Mouse (Mus musculus): ENCODE data around the gene Dact3. TPM values are rescaled to one million over a fixed set of nuclear protein-coding genes. Genes with fewer than 3 reads are reported as not detected.

Dact3 gene
- polyA plus RNA-seq, 1 experiment from 2014 or later, result 5.1 TPM

GRCm38 (mm10) chr7:16919395-16920149, 44.5 kb downstream of the Dact3 start:
- H3K4me2 ChIP-seq (replicated peaks; ENCODE audit: low read depth, low read length), result no peak overlapping the region; the same call in 1 of the 2 replicates
- no peaks in the 10 kb centered on the region for H3K27me3 ChIP-seq (ENCODE audit: control insufficient read depth, insufficient read depth, low read length)
- no peaks in the 10 kb centered on the region for H3K9me3 ChIP-seq (ENCODE audit: control insufficient read depth, low read length)
- WGBS, result 78% methylated on average over 13 of the region's 13 CpGs
- no peak overlapping the region for H3K9ac ChIP-seq (ENCODE audit: low read depth, low read length)
- H3K4me1 ChIP-seq (ENCODE audit: control insufficient read depth, insufficient read depth, low read length), result peaks cover 38% of the 10 kb centered on the region
- peaks cover 56% of the 10 kb centered on the region for H3K36me3 ChIP-seq (ENCODE audit: control insufficient read depth, insufficient read depth, low read length)
- ATAC-seq (ENCODE audit: low FRiP score, low TSS enrichment), result no peak
- H3K4me3 ChIP-seq (ENCODE audit: low read length), result no peak overlapping the region
- no peak overlapping the region for H3K27ac ChIP-seq (ENCODE audit: low read depth, low read length)

- Histone ChIP-seq H3K36me3 (ENCODE audit: control insufficient read depth, insufficient read depth, low read length) (peaks cover 50% of the 10 kb centered on the region), H3K9me3 (ENCODE audit: control insufficient read depth, low read length) (no peaks in the 10 kb centered on the region), H3K4me3 (ENCODE audit: low read length) (no peak overlapping the region), H3K27ac (ENCODE audit: low read depth, low read length) (no peak overlapping the region), H3K4me2 (replicated peaks; ENCODE audit: low read depth, low read length) (no peak overlapping the region; the same call in 1 of the 2 replicates), H3K9ac (ENCODE audit: low read depth, low read length) (no peak overlapping the region), H3K27me3 (ENCODE audit: control insufficient read depth, insufficient read depth, low read length) (no peaks in the 10 kb centered on the region), H3K4me1 (ENCODE audit: control insufficient read depth, insufficient read depth, low read length) (peaks cover 38% of the 10 kb centered on the region)
- ATAC-seq (ENCODE audit: low FRiP score, low TSS enrichment), result no peak
- 77% methylated on average over 7 of the region's 7 CpGs for WGBS
Measured at GRCm38 (mm10) chr7:16920150-16920579, 45.0 kb downstream of the Dact3 start.

- peaks cover 41% of the 10 kb centered on the region for H3K36me3 ChIP-seq (ENCODE audit: control insufficient read depth, insufficient read depth, low read length)
- ATAC-seq (ENCODE audit: low FRiP score, low TSS enrichment), result no peak
- H3K9ac ChIP-seq (ENCODE audit: low read depth, low read length), result peak overlapping the region; percentile 96
- peak overlapping the region; percentile 76; the same call in 1 of the 2 replicates for H3K27ac ChIP-seq (ENCODE audit: low read depth, low read length)
- peaks cover 38% of the 10 kb centered on the region for H3K4me1 ChIP-seq (ENCODE audit: control insufficient read depth, insufficient read depth, low read length)
- peak overlapping the region; percentile 97 for H3K4me3 ChIP-seq (ENCODE audit: low read length)
- WGBS, result 32% methylated on average over 21 of the region's 21 CpGs
- peak overlapping the region; percentile 75 for H3K4me2 ChIP-seq (replicated peaks; ENCODE audit: low read depth, low read length)
- no peaks in the 10 kb centered on the region for H3K9me3 ChIP-seq (ENCODE audit: control insufficient read depth, low read length)
- no peaks in the 10 kb centered on the region for H3K27me3 ChIP-seq (ENCODE audit: control insufficient read depth, insufficient read depth, low read length)
Measured at GRCm38 (mm10) chr7:16920818-16921791, 46.0 kb downstream of the Dact3 start.

- Histone ChIP-seq H3K4me3 (ENCODE audit: low read length) (peak overlapping the region; percentile 97), H3K27ac (ENCODE audit: low read depth, low read length) (peak overlapping the region; percentile 76; the same call in 1 of the 2 replicates), H3K4me2 (replicated peaks; ENCODE audit: low read depth, low read length) (peak overlapping the region; percentile 75), H3K9me3 (ENCODE audit: control insufficient read depth, low read length) (no peaks in the 10 kb centered on the region), H3K36me3 (ENCODE audit: control insufficient read depth, insufficient read depth, low read length) (peaks cover 33% of the 10 kb centered on the region), H3K4me1 (ENCODE audit: control insufficient read depth, insufficient read depth, low read length) (peaks cover 38% of the 10 kb centered on the region), H3K27me3 (ENCODE audit: control insufficient read depth, insufficient read depth, low read length) (no peaks in the 10 kb centered on the region), H3K9ac (ENCODE audit: low read depth, low read length) (peak overlapping the region; percentile 96)
- WGBS, result 36% methylated on average over 6 of the region's 6 CpGs
- no peak for ATAC-seq (ENCODE audit: low FRiP score, low TSS enrichment)
Measured at GRCm38 (mm10) chr7:16921881-16922335, 46.8 kb downstream of the Dact3 start.

GRCm38 (mm10) chr7:16922360-16922973, 47.4 kb downstream of the Dact3 start:
- peak overlapping the region; percentile 75 for H3K4me2 ChIP-seq (replicated peaks; ENCODE audit: low read depth, low read length)
- H3K27ac ChIP-seq (ENCODE audit: low read depth, low read length), result peak overlapping the region; percentile 38; the same call in 1 of the 2 replicates
- ATAC-seq (ENCODE audit: low FRiP score, low TSS enrichment), result no peak
- peak overlapping the region; percentile 97 for H3K4me3 ChIP-seq (ENCODE audit: low read length)
- peak overlapping the region; percentile 96 for H3K9ac ChIP-seq (ENCODE audit: low read depth, low read length)
- 54% methylated on average over 10 of the region's 10 CpGs for WGBS
- H3K4me1 ChIP-seq (ENCODE audit: control insufficient read depth, insufficient read depth, low read length), result peaks cover 38% of the 10 kb centered on the region
- H3K9me3 ChIP-seq (ENCODE audit: control insufficient read depth, low read length), result no peaks in the 10 kb centered on the region
- no peaks in the 10 kb centered on the region for H3K27me3 ChIP-seq (ENCODE audit: control insufficient read depth, insufficient read depth, low read length)
- H3K36me3 ChIP-seq (ENCODE audit: control insufficient read depth, insufficient read depth, low read length), result peaks cover 27% of the 10 kb centered on the region

GRCm38 (mm10) chr7:16923283-16924036, 48.3 kb downstream of the Dact3 start:
- Histone ChIP-seq H3K9me3 (ENCODE audit: control insufficient read depth, low read length) (no peaks in the 10 kb centered on the region), H3K27me3 (ENCODE audit: control insufficient read depth, insufficient read depth, low read length) (no peaks in the 10 kb centered on the region), H3K4me2 (replicated peaks; ENCODE audit: low read depth, low read length) (peak overlapping the region; percentile 75), H3K27ac (ENCODE audit: low read depth, low read length) (peak overlapping the region; percentile 95), H3K36me3 (ENCODE audit: control insufficient read depth, insufficient read depth, low read length) (peaks cover 17% of the 10 kb centered on the region), H3K4me1 (ENCODE audit: control insufficient read depth, insufficient read depth, low read length) (peaks cover 34% of the 10 kb centered on the region), H3K9ac (ENCODE audit: low read depth, low read length) (peak overlapping the region; percentile 96), H3K4me3 (ENCODE audit: low read length) (peak overlapping the region; percentile 97)
- no peak for ATAC-seq (ENCODE audit: low FRiP score, low TSS enrichment)
- under 1% methylated on average over 52 of the region's 57 CpGs for WGBS

DNA sequence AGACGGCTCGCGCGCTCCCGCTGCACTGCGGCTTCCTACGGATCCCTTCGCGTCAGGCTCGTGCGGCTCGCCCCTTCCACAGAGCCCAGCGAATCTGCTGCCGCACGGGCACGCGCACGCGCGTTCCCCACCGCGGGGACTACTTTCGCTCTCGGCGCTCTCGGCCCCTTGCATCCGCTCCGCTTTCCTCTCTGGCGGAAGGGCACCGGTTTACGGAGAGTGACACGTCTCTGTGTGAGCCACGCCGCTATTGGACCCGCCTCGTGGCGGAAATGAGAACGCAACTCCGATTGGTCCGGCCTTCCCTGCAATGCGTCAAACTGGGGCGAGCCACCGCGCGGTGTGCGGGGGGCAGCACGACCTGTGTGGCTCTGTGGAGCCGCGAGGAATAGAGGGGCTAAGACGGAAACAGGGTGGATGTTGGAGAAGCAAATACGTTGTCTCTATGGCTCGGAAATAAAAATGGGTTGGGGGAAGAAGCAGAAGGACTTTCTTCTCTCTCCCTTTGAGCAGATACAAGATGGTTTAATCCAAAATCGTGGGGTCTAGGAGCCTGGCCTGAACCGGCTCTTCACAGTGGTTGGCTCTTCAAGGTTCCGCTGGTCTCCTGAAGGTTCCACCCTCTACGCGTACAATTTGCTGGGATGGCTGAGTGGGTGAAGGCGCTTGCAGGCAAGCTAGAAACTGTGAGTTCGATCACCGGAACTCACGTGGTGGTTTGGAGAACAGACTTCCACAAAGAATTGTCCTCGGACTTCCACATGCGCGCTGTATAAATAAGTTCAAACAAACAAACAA, 49.1 kb downstream of the Dact3 start, which contains the start of gene Calm3:
Gene Calm3 (minus strand): TSS at position 78 of the 798 bp plus-strand sequence.
- H3K4me1 ChIP-seq (ENCODE audit: control insufficient read depth, insufficient read depth, low read length), result peaks cover 34% of the 10 kb centered on the region
- H3K9ac ChIP-seq (ENCODE audit: low read depth, low read length), result peak within 1 kb of the TSS; percentile 96
- 2% methylated on average over 64 of the region's 64 CpGs for WGBS
- H3K4me3 ChIP-seq (ENCODE audit: low read length), result peak within 1 kb of the TSS; percentile 97
- ATAC-seq (ENCODE audit: low FRiP score, low TSS enrichment), result peak; percentile 92
- H3K9me3 ChIP-seq (ENCODE audit: control insufficient read depth, low read length), result no peaks in the 10 kb centered on the region
- H3K36me3 ChIP-seq (ENCODE audit: control insufficient read depth, insufficient read depth, low read length), result peaks cover 12% of the 10 kb centered on the region
- no peaks in the 10 kb centered on the region for H3K27me3 ChIP-seq (ENCODE audit: control insufficient read depth, insufficient read depth, low read length)
- H3K4me2 ChIP-seq (replicated peaks; ENCODE audit: low read depth, low read length), result peak within 1 kb of the TSS; percentile 75
- peak within 1 kb of the TSS; percentile 95 for H3K27ac ChIP-seq (ENCODE audit: low read depth, low read length)
